Mouse (Mus musculus): ENCODE measurements around the gene Slc15a3. TPM values are rescaled to one million over a fixed set of nuclear protein-coding genes. Genes with fewer than 3 reads are reported as not detected.

Slc15a3 gene
- total RNA-seq, 1 experiment from 2014 or later, result 4.0 TPM

DNA sequence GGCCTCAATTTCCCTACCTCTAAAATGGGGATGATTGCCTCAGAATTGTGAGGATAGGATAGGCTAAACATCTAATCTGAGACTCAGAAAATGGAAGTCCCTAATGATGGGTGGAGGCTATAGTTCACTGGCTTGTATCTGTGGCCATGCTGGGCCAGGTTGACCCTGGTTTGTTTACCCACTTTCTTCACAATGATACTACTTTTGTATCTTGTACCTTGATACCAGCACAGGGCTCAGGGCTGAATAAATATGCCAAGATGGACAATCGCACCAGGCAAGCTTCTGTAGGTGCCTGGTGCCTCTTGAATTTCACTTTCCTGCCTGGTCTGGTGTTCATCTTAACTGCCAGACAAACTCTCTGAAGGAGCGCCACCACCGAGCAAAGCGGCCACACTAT, 17.0 kb upstream of the Slc15a3 start:
- no peak for DNase-seq

DNA sequence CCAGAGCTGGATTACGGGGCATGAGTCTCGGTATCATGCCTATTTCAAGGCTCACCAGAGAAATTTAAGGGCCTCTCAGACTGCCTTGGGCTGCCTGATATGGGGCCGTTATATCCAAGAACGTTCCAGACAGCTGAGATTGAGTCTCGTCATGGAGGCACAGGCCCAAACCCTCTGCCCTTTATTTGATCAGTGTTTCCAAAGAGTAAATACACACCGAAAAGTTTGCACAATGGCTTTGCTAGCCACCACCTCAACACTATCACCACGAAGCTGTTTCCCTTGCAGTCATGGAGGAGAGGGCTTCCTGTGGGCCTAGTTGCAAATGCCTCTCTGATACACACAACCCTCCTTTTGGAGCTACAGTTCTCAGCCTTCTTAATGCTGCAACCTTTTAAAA, 15.5 kb upstream of the Slc15a3 start:
- no peak for DNase-seq

DNA sequence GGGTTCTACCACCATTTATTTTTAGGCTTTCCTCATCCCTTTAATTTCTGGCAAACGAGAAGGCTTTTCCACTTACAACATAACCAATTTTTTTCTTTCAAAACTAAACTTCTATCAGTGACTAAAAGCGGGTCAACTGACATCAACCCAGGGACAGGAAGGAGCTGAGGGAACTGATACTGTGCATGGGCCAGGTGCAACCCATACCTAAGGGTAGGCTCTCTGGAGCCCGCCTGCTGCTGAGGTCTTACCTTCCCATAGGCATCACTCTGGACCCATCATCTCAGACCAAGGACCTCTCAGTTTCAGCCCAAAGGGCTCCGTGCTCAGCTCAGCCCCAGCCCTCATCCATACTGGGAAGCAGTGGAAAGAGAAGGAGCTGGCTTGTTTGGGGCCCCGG, 11.2 kb upstream of the Slc15a3 start:
- DNase-seq, result no peak

DNA sequence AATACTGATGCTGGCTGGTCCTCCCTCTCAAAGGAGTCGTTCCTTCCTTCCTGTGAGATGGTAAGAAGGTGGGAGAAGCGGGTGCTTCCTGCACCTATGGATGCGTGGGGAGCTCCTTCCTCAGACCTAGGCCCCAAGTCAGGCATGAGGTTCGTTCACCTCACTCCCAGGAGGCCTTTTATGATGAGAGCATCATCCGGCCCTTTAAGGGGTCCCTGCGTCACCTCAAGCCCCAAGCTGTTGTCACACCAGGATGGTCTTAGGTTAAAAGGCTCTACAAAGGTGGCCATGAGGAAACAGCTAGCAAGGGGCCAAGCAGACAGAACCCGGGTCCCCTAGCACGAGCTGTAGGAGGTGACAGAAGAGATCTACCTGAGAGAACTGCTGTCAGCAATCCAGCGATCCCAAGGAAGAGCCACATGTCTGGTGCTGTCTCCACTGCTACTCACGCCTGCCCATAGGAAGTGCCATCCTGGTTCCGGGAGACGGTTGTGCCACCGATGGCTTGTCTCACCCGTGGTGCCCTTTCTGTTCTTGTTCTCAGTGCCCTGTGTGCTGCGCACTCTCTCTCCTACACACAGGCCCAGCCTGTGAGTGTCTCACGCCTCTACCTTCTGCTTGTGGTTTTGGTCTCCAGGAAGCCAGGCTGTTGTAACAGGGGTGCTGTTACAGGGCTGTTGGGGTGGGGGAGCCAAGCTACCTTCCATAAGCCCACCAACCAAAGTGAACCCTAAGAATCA, 9.9 kb upstream of the Slc15a3 start, which contains the start of gene Cd6:
TSS of gene Cd6 (minus strand) at position 623 of the 740 bp plus-strand sequence.
- DNase-seq, result no peak

DNA sequence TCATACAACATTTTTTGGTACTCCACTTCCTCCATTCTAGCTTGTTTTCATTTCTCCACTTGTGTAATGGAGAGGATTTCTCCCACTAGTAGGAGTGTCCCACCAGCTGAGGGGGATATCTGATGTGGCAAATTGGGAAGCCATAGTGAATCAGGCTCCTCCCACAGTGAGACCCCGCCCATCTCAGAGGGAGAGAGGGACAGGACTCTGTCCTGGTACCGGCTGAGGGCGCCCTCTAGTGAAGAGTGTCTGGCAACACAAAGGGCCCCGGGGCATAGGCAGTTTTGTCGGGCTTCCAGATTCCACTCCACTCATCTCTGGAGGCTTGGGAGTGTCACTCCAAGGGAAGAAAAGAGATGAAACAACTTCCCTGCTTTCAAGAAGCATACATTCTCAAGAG, 8.1 kb upstream of the Slc15a3 start:
- DNase-seq, result peak; percentile 65

DNA sequence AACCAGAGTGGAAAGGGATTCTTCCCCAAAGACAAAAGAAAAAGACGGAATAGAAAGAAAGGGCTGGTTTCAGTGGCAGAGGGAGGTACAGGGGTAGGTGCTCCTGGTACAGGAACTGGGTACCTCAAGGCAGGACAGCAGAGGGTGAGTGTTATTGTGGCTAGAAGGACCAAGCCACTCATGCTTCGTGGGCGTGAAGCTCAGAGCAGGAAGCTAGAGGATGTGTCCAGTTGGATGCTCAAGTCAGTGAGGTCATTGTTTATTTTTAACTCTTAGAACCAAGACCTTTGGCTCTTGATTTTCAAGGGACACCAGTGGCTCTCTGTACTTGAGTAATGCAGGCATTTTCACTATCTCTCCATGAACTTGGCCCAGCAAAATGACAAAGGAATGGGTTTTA, 7.5 kb upstream of the Slc15a3 start:
- DNase-seq, result no peak

DNA sequence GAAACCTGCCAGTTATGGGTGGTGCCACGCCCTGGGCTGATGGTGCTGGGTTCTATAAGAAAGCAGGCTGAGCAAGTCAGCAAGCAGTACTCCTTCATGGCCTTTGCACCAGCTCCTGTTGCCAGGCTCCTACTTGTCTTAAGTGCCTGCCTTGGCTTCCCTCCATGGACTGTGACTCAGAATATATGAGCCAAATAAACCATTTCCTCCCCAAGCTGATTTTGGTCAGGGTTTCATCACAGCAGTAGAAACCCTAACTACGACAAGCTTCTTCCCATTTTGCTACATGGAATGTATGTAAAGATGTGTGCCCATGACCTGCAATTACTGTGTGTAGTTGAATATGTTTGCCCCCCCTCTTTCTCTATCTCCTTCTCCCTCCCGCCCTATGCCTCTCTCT, 5.9 kb upstream of the Slc15a3 start:
- DNase-seq, result no peak

DNA sequence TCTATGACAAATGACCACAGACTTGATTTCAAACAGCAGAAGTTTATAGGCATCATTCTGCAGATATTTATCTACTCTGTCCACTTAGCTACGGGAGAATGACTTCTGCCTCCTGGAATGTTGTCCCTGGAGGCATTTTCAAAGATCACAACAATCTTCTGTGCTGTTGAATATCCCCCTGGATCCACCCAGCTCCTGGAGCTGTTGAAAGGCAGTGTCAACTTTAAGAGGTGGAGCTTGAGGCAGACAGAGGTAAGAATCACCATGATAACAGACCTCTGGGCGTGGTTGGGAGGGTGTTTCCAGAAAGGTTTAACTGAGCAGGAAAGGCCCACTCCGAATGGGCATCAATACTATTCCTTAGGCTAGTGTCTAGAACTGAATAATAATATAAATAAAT, 3.9 kb upstream of the Slc15a3 start:
- no peak for DNase-seq

DNA sequence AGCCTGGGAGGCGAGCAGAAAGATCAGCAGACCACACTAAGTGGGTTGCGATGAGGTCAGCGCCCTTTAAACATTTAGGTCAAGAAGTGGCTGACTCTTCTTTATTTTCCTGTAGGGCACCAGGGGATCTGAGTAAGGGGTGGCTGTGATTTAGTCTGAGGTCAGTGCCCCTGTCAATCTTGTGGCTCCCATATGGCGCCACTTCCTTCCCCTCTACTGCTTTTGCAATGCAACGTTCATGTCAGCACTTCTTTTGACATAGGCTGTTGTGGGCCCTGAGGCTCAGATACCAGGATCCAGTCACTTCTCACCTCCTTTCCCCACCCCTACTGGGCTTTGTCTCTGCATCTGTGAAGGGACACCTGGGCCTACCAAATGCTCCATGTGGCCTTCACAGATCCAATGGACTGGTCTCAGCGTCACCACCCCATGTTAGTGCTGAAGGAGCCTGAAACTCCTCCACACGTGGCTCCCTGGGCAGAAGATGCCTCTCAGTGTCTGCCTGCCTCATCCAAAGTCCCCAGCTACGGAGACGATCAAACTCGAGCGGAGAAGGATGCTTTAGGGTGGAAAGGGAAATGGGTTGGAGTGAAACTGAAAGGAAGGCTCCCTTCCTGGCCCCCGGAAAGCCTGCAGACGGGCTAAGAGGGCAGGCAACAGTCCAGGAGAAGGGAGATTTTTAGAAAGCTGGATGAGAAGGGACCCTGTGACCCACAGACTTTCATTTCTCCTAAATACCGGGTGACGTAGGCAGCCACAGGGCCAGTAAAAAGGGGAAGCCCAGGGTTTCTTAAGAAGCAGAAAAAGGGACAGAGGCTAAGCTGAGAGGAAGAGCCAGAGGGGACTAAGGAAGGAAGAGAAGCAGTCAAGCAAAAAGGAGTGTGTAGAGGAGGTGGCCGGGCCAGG, 2.4 kb downstream of the Slc15a3 start:
- DNase-seq, result no peak

DNA sequence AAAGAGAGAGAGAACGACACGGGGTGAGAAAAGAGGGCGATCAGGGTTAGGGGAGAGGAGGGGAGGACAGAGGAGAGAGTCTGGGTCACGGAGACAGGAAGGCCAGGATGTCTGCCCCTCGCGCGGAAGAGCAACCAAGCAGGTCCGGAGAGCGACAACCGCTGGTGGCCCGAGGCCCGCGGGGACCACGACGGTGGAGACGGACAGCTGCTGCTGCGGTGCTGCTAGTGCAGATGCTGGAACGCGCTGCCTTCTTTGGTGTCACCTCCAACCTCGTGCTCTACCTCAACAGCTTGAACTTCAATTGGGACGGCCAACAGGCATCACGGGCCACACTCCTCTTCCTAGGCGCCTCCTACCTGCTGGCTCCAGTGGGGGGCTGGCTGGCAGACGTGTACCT, 3.4 kb downstream of the Slc15a3 start:
- DNase-seq, result no peak

DNA sequence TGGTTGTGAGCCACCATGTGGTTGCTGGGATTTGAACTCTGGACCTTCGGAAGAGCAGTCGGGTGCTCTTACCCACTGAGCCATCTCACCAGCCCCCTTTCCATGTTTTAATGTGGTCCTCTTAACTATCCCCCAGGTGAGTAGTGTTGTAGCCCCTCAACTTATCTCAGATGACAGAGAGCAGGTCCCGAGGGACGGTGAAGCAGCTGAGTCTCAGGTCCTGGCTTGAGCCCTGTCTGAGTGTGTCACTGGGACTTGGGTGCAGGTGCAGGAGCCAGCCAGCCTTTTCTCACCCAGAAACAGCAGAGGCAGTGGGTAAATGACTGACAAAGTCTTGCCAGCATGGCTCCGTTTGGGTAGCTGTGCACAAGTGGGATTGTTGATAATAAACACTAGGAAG, 4.7 kb downstream of the Slc15a3 start:
- no peak for DNase-seq

DNA sequence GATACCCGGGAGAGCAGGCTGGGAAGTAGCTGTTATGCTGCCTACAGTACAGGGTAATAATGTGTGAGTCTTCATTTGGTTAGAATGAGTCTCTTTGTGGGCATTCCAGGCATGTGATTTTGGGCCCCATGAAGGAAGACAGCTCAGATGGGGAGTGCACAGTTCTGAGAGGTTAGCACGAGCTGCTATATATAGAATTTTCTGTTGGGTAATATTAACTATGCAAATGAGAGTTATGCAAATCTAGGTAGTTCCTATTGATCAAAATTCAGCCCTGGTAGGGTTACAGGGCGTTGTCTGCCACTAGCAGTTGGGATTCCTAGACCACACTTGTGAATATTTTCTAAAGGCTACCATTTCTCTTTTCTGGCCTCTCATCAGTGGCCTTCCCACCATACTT, 5.9 kb downstream of the Slc15a3 start:
- no peak for DNase-seq

DNA sequence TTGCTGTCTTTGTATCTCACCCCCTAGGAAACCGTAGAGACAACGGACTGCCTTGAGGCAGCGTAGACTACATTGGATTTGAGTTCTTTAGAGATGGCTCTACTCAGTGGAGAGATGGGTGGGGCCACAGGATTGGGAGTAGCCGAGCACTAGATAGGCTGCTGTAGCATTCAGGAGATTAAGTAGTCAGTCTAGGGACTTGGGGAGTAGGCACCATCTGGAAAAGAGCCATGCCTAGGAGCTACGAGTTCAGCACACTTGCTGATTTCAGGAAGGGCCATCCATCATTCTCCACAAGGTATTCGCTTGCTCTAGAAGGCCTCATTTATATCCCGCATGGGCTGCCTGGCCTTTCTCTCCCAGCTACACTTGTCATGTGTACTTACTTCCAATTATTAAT, 6.6 kb downstream of the Slc15a3 start:
- DNase-seq, result no peak

DNA sequence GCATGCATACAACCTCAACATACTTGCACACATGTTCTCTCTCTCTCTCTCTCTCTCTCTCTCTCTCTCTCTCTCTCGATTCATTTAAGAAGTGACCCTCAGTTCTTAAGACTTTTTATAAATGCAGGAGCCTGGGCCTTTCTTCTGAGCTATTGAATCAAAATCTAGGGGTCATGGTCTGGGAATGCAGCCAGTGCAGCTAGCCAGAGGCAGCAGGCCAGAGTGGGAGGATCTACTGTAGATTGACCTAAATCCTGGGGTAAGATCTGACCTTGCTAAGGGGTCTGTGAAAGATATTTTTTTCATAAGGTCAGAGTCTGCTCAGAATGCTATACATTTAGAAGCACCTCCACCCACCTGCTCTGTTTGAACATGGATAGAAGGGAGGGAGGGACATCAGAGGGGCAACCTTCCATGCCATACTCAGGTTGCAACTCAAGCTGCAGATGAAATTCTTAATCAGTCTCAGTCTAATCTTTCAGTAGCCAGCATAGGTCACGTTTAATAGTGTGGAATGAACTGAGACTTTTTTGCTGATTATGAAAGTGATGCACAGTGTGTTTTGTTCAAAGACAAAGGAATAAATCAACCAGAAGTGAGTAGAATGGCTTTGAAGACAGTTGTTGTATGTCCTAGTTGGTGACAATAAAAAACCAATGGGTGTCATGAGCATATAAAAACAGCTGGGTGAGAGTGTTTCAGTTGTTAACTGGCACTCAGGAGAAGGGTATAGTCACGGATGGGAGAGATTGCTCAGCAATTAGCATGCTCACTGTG, 8.0 kb downstream of the Slc15a3 start:
- DNase-seq, result peak; percentile 69

DNA sequence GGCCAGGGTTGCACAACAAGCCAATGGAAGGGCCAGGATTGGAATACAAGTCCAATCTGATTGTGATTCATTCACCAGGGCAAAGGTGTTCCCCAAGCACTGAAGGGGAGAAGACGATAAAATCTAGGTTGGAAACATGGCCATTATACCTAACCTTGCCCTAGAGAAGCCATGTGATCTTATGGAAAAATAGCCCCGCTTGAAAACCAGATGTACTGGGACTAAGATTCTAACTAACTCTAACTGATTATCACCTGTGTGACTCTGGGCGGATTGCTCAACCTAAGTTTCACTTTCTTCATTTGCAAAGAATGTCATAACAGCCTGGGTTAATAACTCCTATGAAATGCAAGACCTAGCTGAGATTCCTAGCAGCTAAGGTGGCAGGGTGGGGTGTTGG, 15.9 kb downstream of the Slc15a3 start:
- DNase-seq, result no peak

DNA sequence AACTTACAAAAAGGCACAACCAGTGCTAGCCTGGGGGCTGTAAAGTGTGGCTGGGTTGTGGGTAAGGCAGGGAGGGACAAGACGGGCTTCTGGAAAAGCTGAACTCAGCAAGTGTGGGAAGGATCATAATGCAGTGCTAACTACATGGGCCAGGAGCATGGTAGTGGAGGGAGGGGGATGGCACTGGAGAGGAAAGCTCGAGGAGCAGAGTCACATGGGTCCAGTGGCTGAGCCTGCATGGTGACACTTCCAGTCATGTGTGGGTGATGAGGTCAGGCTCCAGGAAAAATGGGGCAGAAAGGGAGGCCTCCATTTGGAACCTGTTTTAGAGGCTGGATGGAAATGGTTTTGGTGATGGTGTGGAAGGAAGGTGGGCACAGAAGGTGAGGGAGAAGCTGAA, 17.0 kb downstream of the Slc15a3 start:
- DNase-seq, result no peak

DNA sequence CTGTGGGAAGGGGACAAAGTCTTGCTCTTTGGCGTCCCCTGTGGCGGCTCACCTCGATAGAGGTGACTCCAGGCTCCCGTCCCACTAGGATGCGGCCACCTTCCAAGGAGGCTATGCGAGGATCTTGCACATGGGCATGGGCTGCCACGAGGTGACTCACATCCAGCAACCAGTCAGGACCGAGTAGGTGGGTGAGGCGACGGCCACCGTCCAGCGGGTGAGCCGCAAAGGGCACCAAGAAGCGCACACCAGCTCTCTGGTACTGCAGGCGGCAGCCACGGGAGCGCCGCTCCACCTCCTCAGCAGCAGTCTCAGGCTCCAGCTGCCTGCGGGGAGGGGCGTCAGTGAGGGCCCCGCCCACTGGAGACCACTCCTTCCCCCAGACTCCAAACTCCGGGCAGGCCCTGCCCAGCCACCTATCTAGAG, 20.6 kb downstream of the Slc15a3 start:
- DNase-seq, result no peak

DNA sequence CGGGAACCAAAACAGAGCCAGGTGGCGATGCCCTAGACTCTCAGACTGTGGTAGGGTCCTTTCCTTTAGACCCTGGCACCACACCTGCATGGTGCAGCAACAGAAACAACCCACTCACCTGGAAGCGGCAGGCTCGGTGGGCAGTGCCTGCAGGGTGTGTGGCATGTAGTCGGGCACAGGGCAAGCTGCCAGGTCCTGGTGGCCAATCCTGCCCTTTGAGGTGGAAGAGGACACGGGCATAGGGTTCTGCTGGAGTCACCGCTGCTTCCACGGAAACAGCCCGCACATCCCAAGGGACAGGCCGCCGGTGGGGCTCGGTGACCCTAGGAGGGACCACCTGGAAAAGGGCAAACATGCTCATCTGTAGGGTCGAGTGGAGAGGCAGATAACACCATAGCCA, 26.8 kb downstream of the Slc15a3 start:
- no peak for DNase-seq

DNA sequence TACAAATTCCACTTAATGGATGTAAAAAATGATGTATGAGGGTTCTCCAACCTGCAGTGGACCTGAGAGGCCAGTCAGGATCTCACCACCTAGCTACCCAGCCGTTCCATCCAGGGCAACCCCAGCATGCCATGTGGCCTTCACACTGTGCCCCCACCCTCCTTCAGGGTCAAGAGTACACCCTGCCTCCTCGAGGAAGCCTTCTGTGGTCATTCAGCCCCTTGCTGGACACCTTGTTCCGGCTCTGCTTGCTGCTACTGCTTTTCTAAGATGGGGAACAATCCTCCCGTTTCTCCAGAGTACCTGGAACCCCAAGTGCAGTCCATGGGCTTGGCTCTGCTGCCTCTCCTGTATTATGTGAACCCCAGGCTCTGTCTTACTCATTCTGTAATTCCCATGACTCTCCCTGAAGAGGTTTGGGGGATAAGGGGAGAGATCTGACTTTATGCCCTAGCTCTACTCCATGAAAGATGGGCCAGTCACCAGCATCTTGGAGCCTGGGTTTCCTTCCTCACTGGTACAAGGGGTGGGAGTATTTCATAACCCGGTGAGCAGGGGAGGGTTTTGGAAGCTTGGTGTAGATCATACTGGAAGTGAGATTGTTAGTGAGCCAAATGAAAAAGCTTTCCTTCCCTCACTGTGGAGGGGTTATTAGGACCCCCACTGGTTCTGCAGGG, 28.6 kb downstream of the Slc15a3 start:
- DNase-seq, result no peak

DNA sequence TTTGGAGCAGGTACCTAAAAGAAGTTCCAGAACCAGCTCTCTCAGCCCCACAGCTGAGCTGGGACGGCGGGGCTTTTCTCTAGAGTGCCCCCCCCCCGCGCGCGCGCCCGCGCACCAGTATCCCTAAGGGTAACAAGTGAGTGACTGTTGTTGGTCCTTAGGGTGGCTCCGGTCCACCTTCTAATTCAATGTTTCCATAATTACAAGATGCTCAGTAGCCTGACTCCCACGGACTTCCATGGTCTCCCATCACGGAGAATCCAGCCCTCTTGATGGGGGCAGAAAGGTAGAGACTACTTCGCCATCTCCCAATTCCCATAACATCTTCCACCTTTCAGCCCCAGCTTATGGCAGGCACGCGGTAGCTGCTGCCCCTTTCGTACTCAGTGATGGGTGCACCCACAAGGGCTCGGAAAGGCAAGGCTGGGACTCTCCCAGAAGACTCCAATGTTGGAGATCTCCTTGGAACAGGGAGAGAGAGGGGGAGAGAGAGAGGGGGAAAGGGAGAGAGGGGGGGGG, 29.2 kb downstream of the Slc15a3 start:
- DNase-seq, result no peak

DNA sequence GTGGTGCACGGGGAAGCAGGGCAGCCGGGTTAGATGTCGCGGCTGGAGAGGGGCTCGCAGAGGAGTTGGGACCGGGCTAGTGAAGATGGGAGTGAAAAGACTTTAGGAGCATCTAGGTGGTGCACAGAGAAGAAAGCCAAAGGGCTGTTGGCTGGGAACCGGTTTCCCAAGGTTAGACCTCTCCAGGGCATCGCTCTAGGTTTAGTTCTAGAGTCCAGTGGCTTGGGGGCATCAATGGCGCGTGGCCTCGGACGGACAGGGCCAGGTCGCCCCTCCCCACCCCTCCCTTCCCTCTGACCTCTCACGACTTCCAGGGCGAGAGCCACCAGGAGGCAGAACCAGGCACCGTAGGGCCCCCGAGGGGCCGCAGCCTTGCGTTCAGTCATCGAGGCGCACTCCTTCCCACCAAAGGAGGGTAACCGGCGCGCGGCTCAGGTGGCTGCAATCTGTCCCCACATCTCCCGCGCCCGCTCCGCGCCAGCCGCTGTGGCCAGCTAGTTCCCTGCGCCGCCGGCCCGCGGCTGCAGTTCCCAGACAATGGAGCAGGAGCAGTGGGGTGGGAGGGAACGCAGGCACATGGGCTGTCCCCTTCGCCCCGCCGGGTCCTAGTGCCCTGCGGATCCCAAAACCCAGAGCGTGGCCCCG, 29.8 kb downstream of the Slc15a3 start:
- peak; percentile 83 for DNase-seq
